Comparison of ENCODE assay signal across 21 mouse cellular contexts in the genomic region with DNA sequence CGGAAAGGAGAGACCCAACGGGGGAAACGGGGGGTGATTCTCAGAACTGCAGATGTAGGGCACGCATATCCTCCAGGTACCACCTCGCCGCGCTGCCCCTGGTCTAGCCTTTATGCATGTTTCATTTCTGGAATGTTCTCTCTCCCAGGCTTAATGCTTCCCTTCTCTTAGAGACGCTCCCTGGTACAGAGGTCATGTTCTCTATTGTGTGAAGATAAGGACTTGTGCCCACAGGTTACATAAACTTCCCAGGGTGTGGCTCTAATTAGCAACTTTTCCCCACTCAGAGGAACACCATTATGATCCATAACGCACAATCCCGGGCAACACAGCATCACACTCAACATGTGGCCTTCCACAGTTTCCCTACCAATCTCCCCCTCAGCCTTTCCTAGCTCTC.
"Had no signal": no experiment of that assay in that cellular context is flagged by ENCODE, and none has a peak within 500 bp of the region (broad histone marks: within the 10 kb centered on the region; RNA-seq: fewer than 3 reads in every experiment).

No protein-coding gene starts in this region.

- H3K4me2 ChIP-seq: lung, embryonic 14.5 days; midbrain, embryonic 11.5 days; midbrain, embryonic 13.5 days; midbrain, embryonic 15.5 days; neural tube, embryonic 13.5 days; neural tube, embryonic 15.5 days; stomach, embryonic 15.5 days had no signal

- H3K27me3 ChIP-seq: midbrain, embryonic 13.5 days; midbrain, embryonic 15.5 days; neural tube, embryonic 13.5 days; neural tube, embryonic 15.5 days; stomach, embryonic 15.5 days had no signal

- H3K9ac ChIP-seq: liver, embryonic 14.5 days; lung, embryonic 14.5 days; midbrain, embryonic 13.5 days; midbrain, embryonic 15.5 days; neural tube, embryonic 13.5 days; neural tube, embryonic 15.5 days; stomach, embryonic 15.5 days had no signal

- ATAC-seq: midbrain, embryonic 13.5 days; midbrain, embryonic 15.5 days had no signal

- H3K27ac ChIP-seq: liver, embryonic 14.5 days; midbrain, embryonic 13.5 days; midbrain, embryonic 15.5 days; neural tube, embryonic 13.5 days; neural tube, embryonic 15.5 days; stomach, embryonic 15.5 days; stomach, postnatal 0 days had no signal

- H3K4me1 ChIP-seq: megakaryocyte, embryonic 14.5 days; midbrain, embryonic 13.5 days; midbrain, embryonic 15.5 days; neural tube, embryonic 15.5 days; stomach, embryonic 15.5 days had no signal

- H3K36me3 ChIP-seq: midbrain, embryonic 13.5 days; midbrain, embryonic 15.5 days; neural tube, embryonic 13.5 days; neural tube, embryonic 15.5 days; stomach, embryonic 15.5 days had no signal

- H3K4me3 ChIP-seq: megakaryocyte, embryonic 14.5 days; midbrain, embryonic 13.5 days; midbrain, embryonic 15.5 days; myocyte; neural tube, embryonic 13.5 days; neural tube, embryonic 15.5 days; stomach, embryonic 15.5 days had no signal

- H3K9me3 ChIP-seq: megakaryocyte, embryonic 14.5 days; midbrain, embryonic 13.5 days; midbrain, embryonic 15.5 days; neural tube, embryonic 13.5 days; neural tube, embryonic 15.5 days; stomach, embryonic 15.5 days had no signal

- DNase-seq: lung, adult 18-20 months; lung, embryonic 14.5 days; lung, postnatal 10 days; lung, postnatal 4 days; retina, postnatal 1 day; right cerebral cortex, adult 18-20 months; right cerebral cortex, postnatal 25 days; right cerebral cortex, postnatal 4 days; thymus, adult 18-20 months; thymus, postnatal 14 days; thymus, postnatal 36 days had no signal
